Mouse (Mus musculus) cerebral cortex, adult 2 months (tissue): ENCODE results near the gene Gm10322.

Source experiments
- WGBS: fragments of 180-500 bp; shearing (Covaris S2); methylation state at CpG from one replicate; pipeline ENCODE4 v1.1.7; 2018; 5-methylcytosine and 5-hydroxymethylcytosine counted together

The Gm10322 gene

DNA sequence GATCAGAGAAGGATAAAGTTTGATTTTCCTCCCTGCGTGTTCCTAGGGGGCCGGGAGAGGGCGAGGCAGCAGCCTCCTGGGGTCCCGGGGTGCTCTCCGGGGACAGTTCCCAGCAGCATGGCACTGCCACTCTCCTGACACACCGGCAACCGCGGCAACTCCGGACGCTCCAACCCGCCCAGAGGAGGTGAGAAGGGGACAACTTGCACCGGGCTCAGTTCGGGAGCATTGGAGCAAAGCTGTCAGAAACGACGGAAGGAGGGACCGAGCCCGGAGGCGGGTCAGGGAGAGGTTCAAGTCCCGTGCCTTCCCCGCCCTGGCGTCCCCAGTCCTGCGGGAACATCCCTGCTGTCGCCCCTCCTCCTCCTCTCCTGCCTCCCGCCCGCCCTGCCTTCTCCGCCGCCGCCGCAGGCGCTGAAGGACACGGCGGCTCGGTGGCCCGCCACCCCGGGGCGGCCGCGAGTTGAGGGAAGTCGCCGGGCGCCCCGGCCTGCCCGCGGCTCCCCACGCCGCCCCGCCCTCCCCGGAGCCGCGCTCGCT lies at the start of gene Gm10322:
Gene Gm10322 (plus strand): TSS at position 83 of the 540 bp plus-strand sequence.
- under 1% methylated on average over 29 of the region's 51 CpGs for WGBS

GRCm38 (mm10) chr10:59566968-59567367 lies 48.9 kb upstream of the Gm10322 start:
- WGBS: 59% methylated on average over 13 of the region's 13 CpGs

GRCm38 (mm10) chr10:59568665-59569480 lies 47.0 kb upstream of the Gm10322 start:
- WGBS: 58% methylated on average over 10 of the region's 10 CpGs

- 82% methylated on average over 1 of the region's 1 CpGs for WGBS
Observed at GRCm38 (mm10) chr10:59569481-59569869, 46.4 kb upstream of the Gm10322 start.

DNA sequence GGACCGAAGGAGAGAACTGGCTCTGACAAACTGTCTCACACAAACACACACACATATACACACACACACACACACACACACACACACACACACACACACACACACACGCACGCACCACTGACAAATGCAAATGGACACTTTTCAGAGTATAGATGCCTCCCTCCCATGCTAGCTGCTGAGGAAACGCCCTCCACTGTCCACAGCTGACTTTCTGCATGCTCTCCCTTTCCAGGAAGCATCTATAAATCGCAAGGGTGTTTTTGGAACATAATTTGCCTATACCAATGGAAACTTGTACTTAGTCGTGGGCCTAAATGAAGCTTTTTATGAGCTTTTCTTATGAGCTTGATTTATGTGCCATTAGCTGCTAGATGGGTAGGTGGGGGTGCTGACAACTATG lies 45.5 kb upstream of the Gm10322 start:
- 68% methylated on average over 6 of the region's 6 CpGs for WGBS

GRCm38 (mm10) chr10:59570780-59571179 lies 45.1 kb upstream of the Gm10322 start:
- 68% methylated on average over 2 of the region's 2 CpGs for WGBS

DNA sequence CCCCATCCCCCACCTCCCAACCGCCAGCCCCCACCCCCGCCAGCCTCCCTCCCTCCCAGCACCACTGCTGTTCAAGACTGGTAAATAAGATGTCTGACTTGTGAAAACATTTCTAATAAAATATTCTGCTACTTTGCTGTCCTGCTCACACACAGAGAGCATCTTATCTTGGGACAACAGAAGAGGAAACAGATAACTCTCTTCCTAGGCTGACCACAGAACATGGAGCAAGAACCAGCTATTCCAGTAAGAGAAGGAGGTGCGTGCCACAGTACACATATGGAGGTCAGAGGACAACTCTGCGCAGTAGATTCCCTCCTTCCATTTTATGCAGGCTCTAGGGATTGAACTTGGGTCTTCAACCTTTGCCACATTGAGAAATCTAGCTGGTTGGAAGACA lies 44.6 kb upstream of the Gm10322 start:
- 92% methylated on average over 4 of the region's 4 CpGs for whole genome bisulfite sequencing

GRCm38 (mm10) chr10:59571964-59572363 lies 43.9 kb upstream of the Gm10322 start:
- 78% methylated on average over 5 of the region's 5 CpGs for WGBS

GRCm38 (mm10) chr10:59576305-59576704 lies 39.6 kb upstream of the Gm10322 start:
- WGBS: 51% methylated on average over 5 of the region's 5 CpGs

DNA sequence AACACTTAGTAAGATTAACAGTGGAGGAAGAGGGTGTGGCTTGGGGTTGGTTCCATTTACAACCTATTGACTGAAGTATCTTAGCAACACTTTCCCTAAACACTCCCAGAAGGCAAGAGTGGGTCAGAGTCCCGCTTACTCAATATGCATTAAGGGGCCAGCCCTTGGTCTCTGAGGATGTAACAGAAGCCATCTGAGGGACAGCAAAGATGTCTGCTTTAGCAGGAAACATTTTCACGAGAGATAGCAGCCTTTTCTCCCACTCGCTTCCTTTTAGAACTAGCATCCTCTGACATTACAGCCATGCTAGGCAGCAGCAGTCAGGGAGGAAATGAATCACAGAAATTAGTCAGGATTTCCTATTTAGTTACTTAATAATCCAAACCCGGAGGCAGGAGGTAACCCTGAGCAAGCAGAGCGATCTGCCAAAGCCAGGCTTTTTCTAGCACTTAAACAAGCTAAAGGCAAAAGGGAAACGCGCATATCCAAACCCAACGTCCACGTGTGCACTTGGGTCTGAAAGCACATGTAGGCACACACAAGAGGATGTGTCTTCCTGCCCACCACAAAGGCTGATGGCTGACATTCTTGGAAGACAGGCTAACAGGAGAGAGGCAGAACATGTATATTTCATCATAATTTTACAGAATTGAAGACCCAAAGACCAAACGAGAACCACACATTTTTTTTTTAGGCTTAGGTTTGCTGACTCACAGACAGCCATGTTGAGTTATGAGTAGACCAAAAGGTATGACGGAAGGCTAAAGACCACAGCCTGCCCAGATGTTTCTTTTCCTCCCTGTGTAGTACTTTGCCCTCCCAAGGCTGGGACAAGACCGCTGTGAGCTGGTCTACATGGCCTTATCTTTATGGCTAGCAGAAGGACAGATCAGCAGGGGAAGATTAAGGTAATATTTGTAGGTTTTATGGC lies 37.7 kb upstream of the Gm10322 start:
- 49% methylated on average over 12 of the region's 12 CpGs for WGBS

DNA sequence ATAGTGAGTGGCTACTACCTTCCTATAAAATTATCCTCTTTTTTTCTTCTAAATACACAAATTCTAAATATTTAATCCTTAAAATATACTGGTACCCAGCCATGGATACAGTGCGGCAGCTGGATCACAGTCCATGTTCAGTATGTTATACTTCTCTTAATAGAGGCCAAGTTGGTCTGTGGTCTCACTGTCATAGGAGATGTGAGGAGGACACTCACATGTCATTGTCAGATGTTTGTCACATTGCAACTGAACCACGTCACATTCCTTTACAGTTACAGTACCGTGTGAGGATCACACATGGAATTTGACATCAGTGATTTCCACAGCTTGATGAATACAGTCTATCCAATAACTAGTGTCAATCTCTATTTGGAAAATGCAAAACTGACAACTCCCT lies 36.2 kb upstream of the Gm10322 start:
- WGBS: 95% methylated on average over 3 of the region's 3 CpGs

DNA sequence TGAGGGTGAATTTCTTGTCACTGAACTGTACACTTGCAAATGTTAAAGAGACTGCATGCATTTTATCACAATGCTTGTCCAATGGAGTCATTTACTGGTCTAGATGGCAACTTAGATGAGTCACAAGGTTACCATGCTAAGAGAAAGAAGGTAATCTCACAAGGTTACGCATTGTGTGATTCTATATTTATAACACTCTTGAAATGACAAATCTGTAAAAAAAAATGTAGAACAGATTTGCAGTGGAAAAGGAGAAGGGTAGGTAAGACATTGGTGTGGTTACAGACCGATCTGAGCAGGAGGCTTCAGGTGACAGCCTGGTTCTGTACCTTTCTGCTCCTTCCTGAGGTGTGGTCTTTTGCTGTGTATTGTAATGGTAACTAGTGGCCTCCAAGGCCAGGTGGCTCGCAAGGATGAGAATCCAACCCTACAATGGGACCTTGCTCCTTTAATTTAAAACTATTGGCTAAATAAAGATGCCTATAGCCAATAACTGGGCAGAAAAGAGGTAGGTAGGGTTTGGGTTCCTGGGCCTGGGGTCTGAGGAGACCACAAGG lies 35.2 kb upstream of the Gm10322 start:
- 92% methylated on average over 3 of the region's 3 CpGs for WGBS

- whole genome bisulfite sequencing: 50% methylated on average over 1 of the region's 1 CpGs
Observed at GRCm38 (mm10) chr10:59581826-59582543, 33.9 kb upstream of the Gm10322 start.

DNA sequence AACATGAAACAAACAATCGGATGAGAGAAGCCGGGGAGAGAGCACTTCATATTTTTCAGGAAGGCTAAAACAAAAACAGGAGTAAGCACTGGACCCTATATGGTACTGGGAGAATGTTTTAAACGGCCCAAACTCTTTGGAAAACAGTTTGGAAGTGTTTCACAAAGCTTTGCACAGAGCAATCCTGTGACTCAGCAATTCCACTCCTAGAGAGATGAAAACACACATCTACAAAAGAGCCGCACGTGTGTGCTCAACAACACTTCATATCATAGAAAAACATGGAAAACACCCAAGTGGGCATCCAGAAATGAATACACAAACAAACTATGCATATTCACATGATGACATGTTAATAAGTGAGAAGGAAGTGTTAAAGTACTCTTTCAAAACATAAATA lies 30.2 kb upstream of the Gm10322 start:
- 76% methylated on average over 5 of the region's 5 CpGs for WGBS

GRCm38 (mm10) chr10:59586821-59587220 lies 29.0 kb upstream of the Gm10322 start:
- 83% methylated on average over 15 of the region's 15 CpGs for WGBS

GRCm38 (mm10) chr10:59588135-59588534 lies 27.7 kb upstream of the Gm10322 start:
- 50% methylated on average over 7 of the region's 7 CpGs for WGBS

- 80% methylated on average over 7 of the region's 7 CpGs for WGBS
Observed at GRCm38 (mm10) chr10:59589420-59589819, 26.4 kb upstream of the Gm10322 start.

DNA sequence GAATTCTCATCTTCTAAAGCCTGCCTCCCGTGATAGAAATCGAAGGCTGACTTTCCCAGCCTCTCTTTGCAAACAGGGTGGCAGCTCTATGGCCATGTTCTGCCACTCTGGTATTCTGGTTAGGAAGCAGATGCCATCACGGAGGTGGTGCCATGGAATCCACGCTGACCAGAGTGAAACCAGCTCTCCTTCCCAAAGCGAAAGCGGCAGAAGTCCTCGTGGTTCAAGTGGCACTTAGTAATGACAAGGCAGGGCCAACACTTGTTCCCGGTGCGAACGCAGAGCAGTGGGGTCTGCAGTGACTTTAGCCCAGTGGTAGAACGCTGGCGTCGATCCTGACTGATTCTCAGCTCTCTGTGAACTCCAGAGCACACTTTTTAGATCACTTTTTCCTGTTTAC lies 26.0 kb upstream of the Gm10322 start:
- WGBS: 90% methylated on average over 13 of the region's 13 CpGs

- 65% methylated on average over 9 of the region's 9 CpGs for WGBS
Observed at GRCm38 (mm10) chr10:59590606-59591005, 25.3 kb upstream of the Gm10322 start.

GRCm38 (mm10) chr10:59593826-59594570 lies 21.9 kb upstream of the Gm10322 start:
- 48% methylated on average over 13 of the region's 13 CpGs for WGBS

DNA sequence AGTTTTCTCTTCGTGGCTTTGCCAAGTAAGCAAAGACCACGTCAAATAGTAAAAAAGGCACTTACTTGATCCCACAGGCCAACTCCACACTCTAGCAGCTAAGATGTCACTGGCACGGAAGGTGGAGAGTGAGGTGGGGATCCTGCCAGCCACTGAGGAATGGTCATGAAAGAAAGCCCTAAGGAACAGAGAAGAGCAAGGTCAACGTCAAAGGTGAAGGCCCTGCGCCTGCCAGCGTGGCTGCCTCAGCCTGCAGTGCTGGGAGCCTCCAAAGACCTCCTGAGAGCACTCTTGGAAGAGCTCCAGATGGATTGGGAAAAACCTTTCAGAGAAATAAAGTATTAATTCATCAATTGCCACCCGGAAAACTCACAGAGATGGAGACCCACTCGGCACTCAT lies 15.3 kb upstream of the Gm10322 start:
- 81% methylated on average over 8 of the region's 8 CpGs for WGBS
